Mouse (Mus musculus): ENCODE data around the gene Ski. TPM values are rescaled to one million over a fixed set of nuclear protein-coding genes. Genes with fewer than 3 reads are reported as not detected.

Ski gene
- total RNA-seq, 2 experiments from 2014 or later, result 89.2 to 89.6 TPM

GRCm38 (mm10) chr4:155188341-155188740, 34.1 kb downstream of the Ski start:
- DNase-seq, result no peak
- intact Hi-C loops (cut with DNase I), result no loop called here

- intact Hi-C loops (cut with DNase I), result no loop called here
- no peak for DNase-seq
Measured at GRCm38 (mm10) chr4:155187192-155187674, 35.2 kb downstream of the Ski start.

DNA sequence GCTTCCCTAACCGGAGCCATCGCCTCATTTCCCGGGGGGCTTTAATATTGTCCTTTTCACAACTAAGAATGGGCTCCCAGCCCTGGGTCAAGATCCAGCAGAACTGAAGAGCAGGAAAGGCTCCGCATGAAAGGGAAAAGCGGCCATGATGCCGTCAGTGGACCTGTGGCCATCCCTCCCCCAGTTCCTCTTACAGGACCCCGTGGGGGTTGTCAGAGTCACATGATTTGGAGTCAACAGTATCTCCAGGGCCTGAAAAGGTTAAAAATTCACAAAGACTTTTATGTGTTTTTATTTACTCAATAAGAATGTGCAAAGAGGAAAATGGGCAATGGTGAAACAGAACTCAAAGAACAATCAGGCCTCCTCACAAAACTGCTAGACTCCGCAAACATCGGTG, 36.5 kb downstream of the Ski start:
- intact Hi-C loops (cut with DNase I), result no loop called here
- no peak for DNase-seq

- peak in 1 of 2 experiments; percentile 56 for DNase-seq
- intact Hi-C loops (cut with DNase I), result no loop called here
Measured at GRCm38 (mm10) chr4:155184248-155185070, 37.9 kb downstream of the Ski start.

DNA sequence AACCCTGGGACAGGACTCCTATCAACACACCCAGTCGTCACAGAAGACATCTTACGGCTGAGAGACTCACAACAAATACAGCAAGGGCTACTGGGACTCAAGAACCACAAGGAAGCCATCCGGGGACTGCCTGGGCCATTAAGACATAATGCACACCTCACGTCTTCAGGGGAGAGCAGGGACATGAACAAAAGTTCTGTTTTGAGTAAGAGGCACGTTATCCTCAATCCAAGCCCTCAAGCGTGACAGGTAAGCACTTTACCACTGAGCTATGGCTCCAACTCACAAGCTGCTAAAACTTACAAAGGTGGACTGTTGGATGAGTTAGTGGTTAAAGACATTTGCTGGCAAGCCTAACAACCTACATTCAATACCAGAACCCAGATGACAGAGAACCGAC, 39.2 kb downstream of the Ski start:
- intact Hi-C loops (cut with DNase I), result no loop called here
- no peak for DNase-seq

DNA sequence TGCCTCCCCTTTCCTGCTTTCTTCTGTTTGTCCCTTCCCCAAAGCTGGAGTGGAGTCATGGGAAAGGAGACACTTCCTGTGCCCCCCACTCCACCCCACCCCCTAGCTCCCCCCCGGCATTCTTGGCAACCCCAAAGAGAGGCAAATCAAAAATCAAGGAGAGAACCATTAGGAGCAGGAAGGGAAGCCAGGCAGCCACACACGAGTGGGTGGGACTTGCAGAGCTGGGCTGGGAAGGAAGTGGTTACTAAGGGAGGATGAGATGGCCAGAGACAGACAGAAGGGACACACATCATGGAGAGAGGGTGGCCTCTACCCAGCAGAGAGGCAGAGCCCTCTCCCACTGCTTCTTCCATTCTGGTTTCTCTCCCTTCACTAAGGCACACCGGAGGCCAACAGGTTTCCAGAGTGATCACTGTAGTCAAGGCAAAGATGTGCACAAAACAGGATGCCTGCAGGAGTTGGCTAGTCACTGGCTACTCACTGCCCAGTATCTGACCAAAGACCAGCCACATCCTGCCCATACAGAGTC, 43.3 kb downstream of the Ski start:
- intact Hi-C loops (cut with DNase I), result loop anchor here (2.0 to 5.0 kb wide), 2 partner anchors 28 to 38 kb away; no protein-coding TSS in a partner anchor
- DNase-seq, result peak; percentile 66 to 67

DNA sequence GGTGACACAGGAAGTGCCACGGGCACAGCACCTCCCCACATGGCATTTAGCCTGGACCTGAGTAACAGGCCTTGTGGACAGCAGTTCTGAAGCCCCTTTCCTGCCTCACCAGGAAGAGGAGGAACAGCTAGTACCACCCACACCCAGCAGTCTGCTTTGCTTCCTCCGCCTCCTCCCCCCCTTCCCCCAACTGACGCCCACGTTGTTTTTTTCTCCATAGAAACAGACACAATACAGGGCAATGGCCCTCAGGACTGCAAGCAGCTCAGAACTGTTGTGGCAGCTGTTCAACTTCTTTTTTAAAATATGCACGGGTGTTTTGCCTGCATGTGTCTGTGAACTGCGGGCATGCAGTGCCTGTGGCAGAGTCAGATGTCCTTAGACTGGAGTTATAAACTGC, 44.1 kb downstream of the Ski start:
- intact Hi-C loops (cut with DNase I), result loop anchor here (2.0 to 5.0 kb wide), 2 partner anchors 27 to 39 kb away; no protein-coding TSS in a partner anchor
- DNase-seq, result peak; percentile 86 to 90

GRCm38 (mm10) chr4:155176210-155176609, 46.2 kb downstream of the Ski start:
- no peak for DNase-seq
- intact Hi-C loops (cut with DNase I), result loop anchor here (5.0 kb wide), 1 partner anchor 41 kb away; no protein-coding TSS in a partner anchor

DNA sequence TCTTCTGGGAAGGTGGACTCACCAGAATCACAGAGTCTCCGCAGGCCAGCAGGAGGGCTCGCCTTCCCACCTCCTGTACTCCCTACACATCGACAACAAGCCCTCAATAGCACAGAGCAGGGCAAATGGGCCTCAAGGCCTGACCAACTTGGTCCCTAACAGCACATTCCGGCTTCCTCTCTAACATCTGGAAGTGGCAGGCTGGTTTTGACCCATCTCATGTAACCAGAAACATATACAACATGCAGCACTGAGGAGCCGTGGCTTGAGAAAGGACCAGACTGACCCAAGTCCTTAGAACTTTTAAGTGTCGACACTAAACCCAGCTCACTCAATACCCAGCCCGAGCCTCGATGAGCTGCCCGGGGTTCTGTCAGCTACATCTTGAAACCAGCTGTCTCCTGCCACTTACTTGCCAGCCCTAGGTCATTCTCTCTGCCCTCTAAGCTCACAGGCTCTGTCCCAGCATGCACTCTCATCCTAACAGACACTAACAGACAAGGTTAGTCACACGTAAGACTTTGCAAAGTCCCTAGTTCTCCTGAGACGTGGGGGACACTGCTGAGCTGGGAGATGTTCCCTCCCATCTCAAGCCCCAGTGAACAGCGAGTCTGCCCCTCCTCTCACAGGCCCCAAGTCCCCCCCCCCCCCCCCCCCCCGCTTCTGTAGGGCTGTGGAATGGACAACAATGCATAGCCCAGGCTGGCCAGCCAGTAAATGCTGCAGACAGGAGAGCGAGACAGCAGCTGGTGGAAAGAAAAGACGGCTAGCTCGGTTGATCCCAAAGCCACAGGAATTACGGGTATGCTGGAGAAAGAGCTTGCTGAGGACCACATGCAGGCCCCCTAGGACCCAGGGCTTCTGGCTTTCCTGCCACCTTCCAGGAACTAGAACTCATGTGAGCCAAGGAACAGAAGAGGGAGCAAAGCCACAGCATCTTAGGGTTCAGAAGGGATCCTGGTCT, 48.3 kb downstream of the Ski start:
- DNase-seq, result no peak
- intact Hi-C loops (cut with DNase I), result no loop called here

DNA sequence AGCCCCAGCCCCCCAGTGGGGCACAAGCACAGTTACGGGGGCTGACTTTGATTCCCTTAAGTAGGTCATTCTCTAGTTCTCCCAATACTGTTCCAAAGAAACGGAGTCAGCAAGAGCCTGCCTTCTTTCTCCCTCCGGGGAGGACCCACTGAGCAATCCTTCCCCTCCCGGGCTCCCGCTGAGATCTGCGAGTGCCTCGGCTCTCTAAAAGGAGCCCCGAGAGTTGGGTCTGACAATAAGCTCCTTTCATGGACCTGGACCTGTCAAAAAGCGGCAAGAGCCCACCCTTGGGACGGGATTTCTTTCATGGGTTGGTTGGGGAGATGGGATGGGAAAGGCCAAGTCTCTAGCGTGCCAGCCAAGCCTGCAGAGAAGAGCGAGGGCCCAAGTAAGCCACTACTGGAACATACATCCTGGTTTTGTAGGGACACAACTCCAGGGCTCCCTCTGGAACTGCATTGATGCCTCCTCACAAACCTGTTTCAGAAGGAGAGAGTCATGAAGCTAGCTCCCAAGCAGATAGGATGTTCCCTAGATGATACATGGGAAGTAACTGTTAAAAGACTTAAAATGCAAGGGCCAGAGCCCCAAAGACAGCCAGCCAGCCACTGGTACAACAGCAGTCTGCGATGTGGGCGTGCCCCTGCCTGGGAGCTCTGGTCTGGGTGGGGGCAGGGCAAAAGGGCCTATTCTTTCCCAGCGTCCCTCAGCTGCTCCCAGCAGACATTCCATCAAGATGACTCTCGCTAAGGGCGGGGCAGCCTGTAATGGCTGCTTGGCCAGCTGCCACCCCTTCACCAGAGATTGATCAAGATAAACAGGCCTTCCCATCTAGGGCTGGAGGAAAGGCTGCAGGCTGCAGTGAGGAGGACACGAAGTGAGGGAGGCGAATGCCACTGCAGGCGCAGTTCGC, 49.2 kb downstream of the Ski start:
- intact Hi-C loops (cut with DNase I), result no loop called here

GRCm38 (mm10) chr4:155171961-155172533, 50.3 kb downstream of the Ski start:
- DNase-seq, result no peak
- intact Hi-C loops (cut with DNase I), result no loop called here

More for the DNA sequence above, 49.2 kb downstream of the Ski start:
- peak; percentile 93 to 94 for DNase-seq

DNA sequence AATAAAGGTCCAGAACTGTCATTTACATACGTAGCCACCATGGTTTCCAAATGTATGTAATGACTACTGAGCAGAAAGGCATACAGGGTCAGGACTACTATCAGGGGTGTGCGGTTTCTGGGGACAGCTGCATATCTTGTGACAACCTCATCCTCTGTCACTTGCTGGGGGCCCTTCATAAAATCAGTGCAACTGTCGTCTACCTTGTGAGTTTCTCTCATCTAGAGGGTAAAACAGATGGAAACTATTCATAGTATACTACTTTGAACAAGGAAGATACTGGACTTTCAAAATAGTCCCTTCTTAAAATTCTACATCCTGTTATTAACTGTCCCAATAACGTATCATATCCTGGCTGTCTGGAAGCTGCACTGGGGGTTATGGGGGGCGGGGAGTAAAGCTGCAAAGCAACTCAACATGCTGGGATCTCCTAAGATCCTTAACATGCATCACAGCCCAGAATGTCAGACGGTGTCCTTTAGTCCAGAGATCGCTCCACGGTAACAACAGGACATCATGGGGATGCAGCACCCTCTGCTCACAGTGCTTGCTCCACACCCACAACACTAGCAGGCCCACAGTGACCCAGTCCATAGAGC, 51.7 kb downstream of the Ski start:
- intact Hi-C loops (cut with DNase I), result no loop called here
- no peak for DNase-seq

DNA sequence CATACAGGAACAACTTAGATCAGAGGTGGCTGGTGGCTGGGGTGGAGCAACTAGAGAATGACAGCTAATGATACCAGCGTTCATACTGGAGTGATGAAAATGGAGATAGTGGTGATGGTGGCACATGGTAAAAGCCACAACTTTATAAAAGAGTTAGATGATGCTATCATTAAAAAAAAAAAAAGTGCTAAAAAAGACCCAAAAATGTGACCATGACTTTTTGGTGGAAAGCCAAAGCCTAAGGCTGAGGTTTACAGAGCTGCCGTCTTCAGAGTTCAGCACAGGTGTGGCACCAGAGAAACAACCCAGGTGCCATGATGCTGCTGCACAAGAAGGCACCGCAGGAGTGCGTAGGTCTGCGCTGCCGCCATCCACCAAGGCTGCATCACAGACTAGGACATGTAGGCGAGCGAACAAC, 53.5 kb downstream of the Ski start:
- no peak for DNase-seq

DNA sequence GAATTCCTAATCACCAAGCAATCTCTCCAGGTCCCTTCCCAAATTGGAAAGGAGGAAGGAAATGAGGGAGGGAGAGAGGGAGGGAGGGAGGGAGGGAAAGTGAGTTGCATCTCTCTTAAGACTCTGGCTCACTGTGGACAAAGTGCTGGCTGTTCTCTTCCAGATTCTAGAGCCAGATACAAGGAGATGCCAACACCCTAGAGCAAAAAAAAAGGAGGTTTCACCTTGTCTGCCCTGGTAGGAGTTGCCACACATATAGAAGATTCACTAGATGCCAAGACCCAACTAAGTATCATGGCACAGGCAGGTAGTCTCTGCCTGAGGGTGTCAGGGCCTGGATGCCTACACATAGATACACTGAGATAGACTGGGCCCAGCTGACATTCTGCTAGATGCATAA, 56.5 kb downstream of the Ski start:
- intact Hi-C loops (cut with DNase I), result no loop called here
- DNase-seq, result no peak

More for the DNA sequence above, 53.5 kb downstream of the Ski start:
- intact Hi-C loops (cut with DNase I), result no loop called here

- intact Hi-C loops (cut with DNase I), result no loop called here
- peak; percentile 84 to 88 for DNase-seq
Measured at GRCm38 (mm10) chr4:155164550-155164949, 57.8 kb downstream of the Ski start.

GRCm38 (mm10) chr4:155163685-155164084, 58.7 kb downstream of the Ski start:
- no peak for DNase-seq
- intact Hi-C loops (cut with DNase I), result no loop called here

GRCm38 (mm10) chr4:155163320-155163651, 59.1 kb downstream of the Ski start:
- intact Hi-C loops (cut with DNase I), result no loop called here
- DNase-seq, result no peak

DNA sequence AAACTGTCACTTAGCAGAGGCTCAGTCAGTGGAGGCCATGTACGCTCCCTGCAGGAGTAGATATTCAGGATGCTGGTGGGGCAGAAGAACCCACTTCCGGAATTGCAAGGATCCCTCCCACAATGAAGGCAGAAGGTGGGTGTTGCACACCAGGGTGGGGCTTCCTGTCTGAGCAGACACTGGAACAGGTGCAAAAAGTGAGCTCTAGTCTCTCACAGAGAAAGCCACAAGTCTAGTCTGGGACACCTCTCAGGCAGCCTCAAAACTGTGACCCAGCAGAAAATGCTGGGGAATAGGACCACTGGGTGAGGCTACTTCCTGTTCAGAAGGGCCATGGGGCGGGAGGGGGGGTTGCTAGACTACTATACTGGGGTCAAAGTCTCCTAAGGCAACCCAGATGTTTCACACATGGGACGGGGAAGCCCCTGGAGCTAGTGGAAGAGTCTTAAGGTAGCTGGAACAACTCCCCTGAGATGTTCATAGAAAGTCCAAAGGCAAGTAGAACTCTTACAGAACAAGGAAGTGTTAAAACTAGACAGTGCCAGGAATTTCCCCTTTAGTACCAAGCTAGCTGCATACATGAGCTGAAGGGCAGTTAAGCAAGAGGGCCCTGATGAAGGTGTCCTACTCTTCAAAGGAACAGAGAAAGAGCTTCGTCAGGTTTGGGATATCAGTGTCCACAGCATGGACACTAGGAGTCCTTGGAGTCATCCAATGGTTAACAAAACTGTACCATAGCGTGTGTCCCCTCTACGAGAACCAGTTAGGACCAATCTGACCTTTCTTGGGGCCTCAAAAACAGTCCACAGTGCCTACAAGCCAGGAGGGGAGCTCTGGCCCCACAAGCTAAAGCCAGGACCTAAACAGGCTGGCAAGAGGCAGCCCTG, 59.7 kb downstream of the Ski start:
- DNase-seq, result no peak
- intact Hi-C loops (cut with DNase I), result no loop called here
